In the genomic region with DNA sequence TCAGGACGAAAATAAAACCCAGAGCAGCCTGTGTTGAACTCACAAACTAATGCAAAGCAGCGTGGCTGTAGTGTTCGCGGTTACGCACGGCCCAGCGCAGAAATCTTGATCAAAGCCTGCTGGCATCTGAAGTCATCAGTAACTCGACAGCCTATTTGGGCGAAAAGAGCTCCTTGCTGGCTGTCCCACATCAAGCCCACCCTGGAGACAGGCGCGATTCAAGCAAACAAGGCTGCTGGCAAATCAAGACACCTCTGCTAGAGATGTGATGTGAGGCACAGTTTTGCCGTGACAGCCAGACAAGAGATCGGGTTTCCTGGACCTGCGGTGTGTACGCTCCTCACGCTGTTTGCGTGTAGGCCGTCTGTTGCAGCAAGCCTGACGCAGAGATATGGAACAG, we compare ENCODE assay signal across 18 mouse cellular contexts.
A peak's percentile ranks its signal among the peaks of the same experiment; 100 is the strongest.
DNase-seq lines count a peak whose midpoint lies in the region; ATAC-seq lines count a peak whose summit lies in the region.
"Had no signal": no experiment of that assay in that cellular context is flagged by ENCODE, and none has a peak within 500 bp of the region (broad histone marks: within the 10 kb centered on the region; RNA-seq: fewer than 3 reads in every experiment).

No protein-coding gene starts in this region.

- H3K4me3 ChIP-seq in heart, embryonic 12.5 days, result no peak overlapping the region
- no peak overlapping the region for H3K4me3 ChIP-seq in embryonic facial prominence, embryonic 15.5 days (replicated peaks)
- no peak overlapping the region for H3K4me3 ChIP-seq in neural tube, embryonic 11.5 days (ENCODE audit: low read depth, low read length)
- H3K4me3 ChIP-seq: midbrain, embryonic 15.5 days had no signal

- H3K4me2 ChIP-seq in heart, embryonic 12.5 days, result peak overlapping the region; percentile 46
- peak overlapping the region; percentile 15; the same call in 1 of the 2 replicates for H3K4me2 ChIP-seq in embryonic facial prominence, embryonic 15.5 days (replicated peaks)
- H3K4me2 ChIP-seq in neural tube, embryonic 11.5 days (ENCODE audit: low read depth), result no peak overlapping the region
- H3K4me2 ChIP-seq: midbrain, embryonic 15.5 days had no signal

- H3K36me3 ChIP-seq in heart, embryonic 12.5 days, result no peaks in the 10 kb centered on the region
- no peaks in the 10 kb centered on the region for H3K36me3 ChIP-seq in embryonic facial prominence, embryonic 15.5 days
- no peaks in the 10 kb centered on the region for H3K36me3 ChIP-seq in neural tube, embryonic 11.5 days (ENCODE audit: control insufficient read depth, insufficient read depth, low read length)
- H3K36me3 ChIP-seq: midbrain, embryonic 15.5 days had no signal

- H3K9ac ChIP-seq in heart, embryonic 12.5 days, result no peak overlapping the region
- no peak overlapping the region for H3K9ac ChIP-seq in embryonic facial prominence, embryonic 15.5 days
- no peak overlapping the region for H3K9ac ChIP-seq in neural tube, embryonic 11.5 days (ENCODE audit: low read length)
- H3K9ac ChIP-seq: midbrain, embryonic 15.5 days had no signal

- no peak for DNase-seq in heart, postnatal 14 days
- DNase-seq in lung, postnatal 4 days, result peak; percentile 7 to 26
- DNase-seq in lung, adult 18-20 months, result no peak
- DNase-seq in neural tube, embryonic 11.5 days (ENCODE audit: low spot score), result peak; percentile 23
- DNase-seq in urinary bladder, postnatal 14 days (ENCODE audit: low spot score), result no peak
- DNase-seq: cerebellum, adult 11 months; heart, postnatal 10 days; kidney, adult 2 months; kidney, postnatal 4 days; left cerebral cortex, postnatal 4 days; right cerebral cortex, postnatal 4 days had no signal

- no peak overlapping the region for H3K27ac ChIP-seq in heart, embryonic 12.5 days (ENCODE audit: poor library complexity, severe bottlenecking)
- H3K27ac ChIP-seq in embryonic facial prominence, embryonic 15.5 days (replicated peaks), result no peak overlapping the region
- no peak overlapping the region for H3K27ac ChIP-seq in neural tube, embryonic 11.5 days (ENCODE audit: low read depth, low read length)
- H3K27ac ChIP-seq: macrophage; midbrain, embryonic 15.5 days had no signal

- H3K9me3 ChIP-seq in heart, embryonic 12.5 days (replicated peaks), result peaks cover 16% of the 10 kb centered on the region; the same call in 1 of the 2 replicates
- H3K9me3 ChIP-seq in embryonic facial prominence, embryonic 15.5 days (replicated peaks), result no peaks in the 10 kb centered on the region
- H3K9me3 ChIP-seq in neural tube, embryonic 11.5 days (ENCODE audit: control insufficient read depth, low read length), result no peaks in the 10 kb centered on the region
- H3K9me3 ChIP-seq: midbrain, embryonic 15.5 days had no signal

- 35% methylated on average over 19 of the region's 19 CpGs for WGBS in heart, embryonic 12.5 days
- 25% methylated on average over 19 of the region's 19 CpGs for WGBS in embryonic facial prominence, embryonic 15.5 days
- 72% methylated on average over 19 of the region's 19 CpGs for WGBS in neural tube, embryonic 11.5 days

- peaks cover 6% of the 10 kb centered on the region for H3K4me1 ChIP-seq in heart, embryonic 12.5 days (replicated peaks)
- H3K4me1 ChIP-seq in embryonic facial prominence, embryonic 15.5 days, result peaks cover 6% of the 10 kb centered on the region; the same call in 1 of the 2 replicates
- no peaks in the 10 kb centered on the region for H3K4me1 ChIP-seq in neural tube, embryonic 11.5 days (ENCODE audit: control insufficient read depth, insufficient read depth, low read length)
- H3K4me1 ChIP-seq: midbrain, embryonic 15.5 days had no signal

- intact Hi-C loops in heart, postnatal 14 days (cut with DNase I), result no loop called here

- no peak for ATAC-seq in heart, embryonic 12.5 days (ENCODE audit: insufficient number of reproducible peaks, low FRiP score)
- ATAC-seq in embryonic facial prominence, embryonic 15.5 days (ENCODE audit: insufficient number of reproducible peaks, low FRiP score, low TSS enrichment, low read depth), result no peak
- no peak for ATAC-seq in neural tube, embryonic 11.5 days (ENCODE audit: insufficient read depth, low FRiP score, low TSS enrichment)
- no peak for ATAC-seq in megakaryocyte-erythroid progenitor cell, adult 5-6 weeks (replicated peaks; ENCODE audit: low FRiP score, low TSS enrichment, poor library complexity, severe bottlenecking)
- ATAC-seq: hindbrain, embryonic 16.5 days; midbrain, embryonic 15.5 days; Patski had no signal

- peaks cover 3% of the 10 kb centered on the region; the same call in 1 of the 2 replicates for H3K27me3 ChIP-seq in heart, embryonic 12.5 days (replicated peaks)
- peaks cover 16% of the 10 kb centered on the region; the same call in 1 of the 2 replicates for H3K27me3 ChIP-seq in embryonic facial prominence, embryonic 15.5 days
- H3K27me3 ChIP-seq in neural tube, embryonic 11.5 days (ENCODE audit: control insufficient read depth, insufficient read depth, low read length), result no peaks in the 10 kb centered on the region
- H3K27me3 ChIP-seq: midbrain, embryonic 15.5 days; Patski had no signal

Comparison
In these comparisons a context has a peak if more than half of its experiments do, and no peak if none do; other contexts are left out.
1. DNase-seq: peak in lung, postnatal 4 days (2 of 2) and neural tube, embryonic 11.5 days (single experiment); none in heart, postnatal 14 days (0 of 2), lung, adult 18-20 months (0 of 2) and urinary bladder, postnatal 14 days (single experiment).